ENCODE assay signal across 9 mouse cellular contexts in genomic region chr1:38799304-38799703, GRCm38 (mm10). TPM values are rescaled to one million over a fixed set of nuclear protein-coding genes. Genes with fewer than 3 reads are reported as not detected.
DNase-seq lines count a peak whose midpoint lies in the region; ATAC-seq and TF ChIP-seq lines count a peak whose summit lies in the region.
"Had no signal": no experiment of that assay in that cellular context is flagged by ENCODE, and none has a peak within 500 bp of the region (broad histone marks: within the 10 kb centered on the region; RNA-seq: fewer than 3 reads in every experiment).

No protein-coding gene starts in this region.

- intact Hi-C loops in left cerebral cortex, postnatal 14 days (cut with DNase I) = loop anchor here (5.0 kb wide), 1 partner anchor 58 kb away; no protein-coding TSS in a partner anchor

- H3K4me2 ChIP-seq in lung, embryonic 14.5 days = no peak overlapping the region
- H3K4me2 ChIP-seq: heart, embryonic 13.5 days had no signal

- ATAC-seq in lung, embryonic 14.5 days (ENCODE audit: insufficient read depth) = no peak

- 0 out of 2 replicates have a peak, but pooled peaks cover 5% of the 10 kb centered on the region for H3K36me3 ChIP-seq in lung, embryonic 14.5 days (ENCODE audit: insufficient read depth)
- H3K36me3 ChIP-seq in limb, embryonic 10.5 days = no peaks in the 10 kb centered on the region

- no peak overlapping the region for H3K4me3 ChIP-seq in lung, embryonic 14.5 days (ENCODE audit: low read depth, low read length)
- H3K4me3 ChIP-seq in limb, embryonic 10.5 days = no peak overlapping the region
- H3K4me3 ChIP-seq: heart, embryonic 13.5 days had no signal

- DNase-seq in adrenal gland, postnatal 36 days = peak; percentile 28 to 42
- no peak for DNase-seq in adrenal gland, adult 18-20 months (ENCODE audit: low spot score in 2 of 2)
- DNase-seq in left cerebral cortex, postnatal 14 days (ENCODE audit: low spot score in 2 of 2) = peak; percentile 49 to 50
- no peak for DNase-seq in left cerebral cortex, adult 11 months (ENCODE audit: low spot score)
- DNase-seq in embryo, embryonic 10 days (ENCODE audit: low spot score) = peak; percentile 81
- DNase-seq in lung, embryonic 14.5 days = peak; percentile 62
- DNase-seq in thymus, postnatal 25 days = peak; percentile 32
- no peak for DNase-seq in limb, embryonic 10.5 days (ENCODE audit: low spot score)

- H3K27me3 ChIP-seq in lung, embryonic 14.5 days (ENCODE audit: insufficient read depth, low read length) = no peaks in the 10 kb centered on the region
- H3K27me3 ChIP-seq in limb, embryonic 10.5 days (ENCODE audit: low read depth, poor library complexity, severe bottlenecking) = no peaks in the 10 kb centered on the region
- H3K27me3 ChIP-seq: heart, embryonic 13.5 days had no signal

- H3K4me1 ChIP-seq in lung, embryonic 14.5 days (ENCODE audit: insufficient read depth) = no peaks in the 10 kb centered on the region; the same call in 1 of the 2 replicates
- H3K4me1 ChIP-seq in limb, embryonic 10.5 days = no peaks in the 10 kb centered on the region
- H3K4me1 ChIP-seq: heart, embryonic 13.5 days had no signal

- no peak overlapping the region for H3K9ac ChIP-seq in lung, embryonic 14.5 days
- H3K9ac ChIP-seq: heart, embryonic 13.5 days had no signal

- 27% methylated on average over 3 of the region's 3 CpGs for whole genome bisulfite sequencing in lung, embryonic 14.5 days
- 42% methylated on average over 3 of the region's 3 CpGs for WGBS in limb, embryonic 10.5 days

- H3K9me3 ChIP-seq in lung, embryonic 14.5 days (ENCODE audit: low read depth, low read length) = no peaks in the 10 kb centered on the region
- H3K9me3 ChIP-seq in limb, embryonic 10.5 days (replicated peaks) = no peaks in the 10 kb centered on the region
- H3K9me3 ChIP-seq: heart, embryonic 13.5 days had no signal

- TF ChIP-seq CTCF in lung, embryonic 14.5 days (IDR thresholded peaks at IDR 0.05; ENCODE audit: low read depth) = peak; percentile 74

- H3K27ac ChIP-seq in lung, embryonic 14.5 days (ENCODE audit: low read depth) = no peak overlapping the region
- no peak overlapping the region for H3K27ac ChIP-seq in limb, embryonic 10.5 days
- H3K27ac ChIP-seq: heart, embryonic 13.5 days had no signal

RNA-seq across cellular contexts. Expression of gene Lonrf2, which starts 37.2 kb away (rescaled TPM):
- total RNA-seq in adrenal gland, postnatal 36 days (2021) = 1 to 10 TPM; 4.7 to 5.1 TPM
- 1 to 10 TPM; 6.0 to 6.8 TPM for total RNA-seq in adrenal gland, adult 18-20 months (2021)
- total RNA-seq in left cerebral cortex, postnatal 14 days (2021) = 100 to 1,000 TPM; 127 to 129 TPM
- polyA plus RNA-seq in lung, embryonic 14.5 days (2014; fragmentation: Nextera tagmentation; extraction: Ambion mirVana) = 0.99 and 1.0 TPM in 2 replicates
- polyA plus RNA-seq in limb, embryonic 10.5 days (2016; fragmentation: Nextera tagmentation; extraction: Ambion mirVana) = 0.38 and 0.50 TPM in 2 replicates

Comparison
In these comparisons a context has a peak if more than half of its experiments do, and no peak if none do; other contexts are left out.
1. DNase-seq: peak in adrenal gland, postnatal 36 days (2 of 2), left cerebral cortex, postnatal 14 days (2 of 2), embryo, embryonic 10 days (single experiment), lung, embryonic 14.5 days (single experiment) and thymus, postnatal 25 days (single experiment); none in adrenal gland, adult 18-20 months (0 of 2), left cerebral cortex, adult 11 months (single experiment) and limb, embryonic 10.5 days (single experiment).
2. RNA of gene Lonrf2, which starts 37.2 kb away (total RNA-seq): 127 to 129 TPM in left cerebral cortex, postnatal 14 days; 6.0 to 6.8 TPM in adrenal gland, adult 18-20 months and 4.7 to 5.1 TPM in adrenal gland, postnatal 36 days; every median in the first group is over 10 times any median in the second.